Comparison of ENCODE assay signal across 14 mouse cellular contexts in genomic region chr3:153864636-153865429, GRCm38 (mm10). TPM values are rescaled to one million over a fixed set of nuclear protein-coding genes. Genes with fewer than 3 reads are reported as not detected.
A peak's percentile ranks its signal among the peaks of the same experiment; 100 is the strongest.
DNase-seq lines count a peak whose midpoint lies in the region; ATAC-seq and TF ChIP-seq lines count a peak whose summit lies in the region.
"Had no signal": no experiment of that assay in that cellular context is flagged by ENCODE, and none has a peak within 500 bp of the region (broad histone marks: within the 10 kb centered on the region; RNA-seq: fewer than 3 reads in every experiment).

No protein-coding gene starts in this region.

- H3K36me3 ChIP-seq in kidney, embryonic 14.5 days (ENCODE audit: control insufficient read depth, insufficient read depth, low read length) = no peaks in the 10 kb centered on the region
- H3K36me3 ChIP-seq in liver, embryonic 13.5 days = no peaks in the 10 kb centered on the region
- no peaks in the 10 kb centered on the region for H3K36me3 ChIP-seq in stomach, postnatal 0 days (ENCODE audit: control insufficient read depth, insufficient read depth, low read length)
- H3K36me3 ChIP-seq: heart, embryonic 10.5 days; hindbrain, embryonic 13.5 days; limb, embryonic 13.5 days had no signal

- no peaks in the 10 kb centered on the region for H3K9me3 ChIP-seq in kidney, embryonic 14.5 days (ENCODE audit: control insufficient read depth, low read length)
- H3K9me3 ChIP-seq in liver, embryonic 13.5 days (replicated peaks) = no peaks in the 10 kb centered on the region
- no peaks in the 10 kb centered on the region for H3K9me3 ChIP-seq in stomach, postnatal 0 days (ENCODE audit: control insufficient read depth, low read length)
- H3K9me3 ChIP-seq: heart, embryonic 10.5 days; hindbrain, embryonic 13.5 days; limb, embryonic 13.5 days had no signal

- no peaks in the 10 kb centered on the region for H3K4me1 ChIP-seq in kidney, embryonic 14.5 days (ENCODE audit: control insufficient read depth, insufficient read depth, low read length)
- peaks cover 22% of the 10 kb centered on the region for H3K4me1 ChIP-seq in liver, embryonic 13.5 days (replicated peaks)
- no peaks in the 10 kb centered on the region for H3K4me1 ChIP-seq in stomach, postnatal 0 days (replicated peaks; ENCODE audit: control insufficient read depth, insufficient read depth)
- H3K4me1 ChIP-seq: heart, embryonic 10.5 days; limb, embryonic 13.5 days had no signal

- ATAC-seq in kidney, embryonic 14.5 days (ENCODE audit: low FRiP score, low TSS enrichment) = 0 out of 2 replicates have a peak, but pooled peaks have one; percentile 49
- ATAC-seq in liver, embryonic 13.5 days (ENCODE audit: low read depth) = 0 out of 2 replicates have a peak, but pooled peaks have one; percentile 37
- ATAC-seq in stomach, postnatal 0 days (ENCODE audit: low FRiP score, low TSS enrichment) = no peak
- ATAC-seq in activated CD4-positive, CD25-positive, alpha-beta regulatory T cell, adult 4 months = no peak
- ATAC-seq: CD4-positive, CD25-positive, alpha-beta regulatory T cell, adult 4 months had no signal

- no peak for DNase-seq in kidney, postnatal 25 days
- DNase-seq in thymus, postnatal 25 days = peak; percentile 6
- DNase-seq in thymus, postnatal 10 days (ENCODE audit: low spot score in 2 of 2) = no peak
- DNase-seq in liver, embryonic 13.5 days = no peak
- DNase-seq in stomach, postnatal 0 days (ENCODE audit: low spot score) = no peak
- no peak for DNase-seq in embryo, embryonic 10.5 days (ENCODE audit: low spot score)
- DNase-seq: adrenal gland, adult 8-10 months had no signal

- no peaks in the 10 kb centered on the region for H3K27me3 ChIP-seq in kidney, embryonic 14.5 days (ENCODE audit: control insufficient read depth, insufficient read depth, low read length)
- H3K27me3 ChIP-seq in liver, embryonic 13.5 days = no peaks in the 10 kb centered on the region
- H3K27me3 ChIP-seq in stomach, postnatal 0 days (ENCODE audit: control insufficient read depth, insufficient read depth, low read length) = no peaks in the 10 kb centered on the region
- H3K27me3 ChIP-seq: hindbrain, embryonic 13.5 days; limb, embryonic 13.5 days had no signal

- TF ChIP-seq CTCF in stomach, postnatal 0 days (IDR thresholded peaks at IDR 0.05; ENCODE audit: low read depth) = peak; percentile 25; the same call in 1 of the 2 replicates

- no peak overlapping the region for H3K4me2 ChIP-seq in kidney, embryonic 14.5 days (replicated peaks; ENCODE audit: low read depth, low read length)
- no peak overlapping the region for H3K4me2 ChIP-seq in liver, embryonic 13.5 days
- H3K4me2 ChIP-seq in stomach, postnatal 0 days (replicated peaks; ENCODE audit: low read depth) = no peak overlapping the region
- H3K4me2 ChIP-seq: hindbrain, embryonic 13.5 days; limb, embryonic 13.5 days had no signal

- no peak overlapping the region for H3K9ac ChIP-seq in kidney, embryonic 14.5 days (ENCODE audit: low read depth, low read length)
- H3K9ac ChIP-seq in liver, embryonic 13.5 days = no peak overlapping the region
- no peak overlapping the region for H3K9ac ChIP-seq in stomach, postnatal 0 days (ENCODE audit: low read length)
- H3K9ac ChIP-seq: hindbrain, embryonic 13.5 days; limb, embryonic 13.5 days had no signal

- TF ChIP-seq EP300 in stomach, postnatal 0 days (optimal IDR thresholded peaks at IDR 0.05) = no peak

- no peak overlapping the region for H3K4me3 ChIP-seq in kidney, embryonic 14.5 days (ENCODE audit: low read length)
- no peak overlapping the region for H3K4me3 ChIP-seq in liver, embryonic 13.5 days (replicated peaks)
- no peak overlapping the region for H3K4me3 ChIP-seq in stomach, postnatal 0 days (ENCODE audit: low read depth, low read length)
- H3K4me3 ChIP-seq: heart, embryonic 10.5 days; hindbrain, embryonic 13.5 days; limb, embryonic 13.5 days; myocyte had no signal

- H3K27ac ChIP-seq in kidney, embryonic 14.5 days (ENCODE audit: low read depth, low read length) = no peak overlapping the region
- H3K27ac ChIP-seq in liver, embryonic 13.5 days = no peak overlapping the region
- H3K27ac ChIP-seq in stomach, postnatal 0 days (replicated peaks) = no peak overlapping the region
- H3K27ac ChIP-seq: heart, embryonic 10.5 days; hindbrain, embryonic 13.5 days; limb, embryonic 13.5 days had no signal

- WGBS in kidney, embryonic 14.5 days = 84% methylated on average over 4 of the region's 4 CpGs
- WGBS in liver, embryonic 13.5 days (ENCODE audit: insufficient replicate concordance) = 57% methylated on average over 4 of the region's 4 CpGs
- WGBS in stomach, postnatal 0 days = 86% methylated on average over 4 of the region's 4 CpGs

RNA-seq across cellular contexts. Expression of gene Asb17, which starts 20.8 kb away (rescaled TPM):
- not detected in 2 replicates for polyA plus RNA-seq in kidney, embryonic 14.5 days (2014; fragmentation: Nextera tagmentation; extraction: Ambion mirVana)
- polyA plus RNA-seq in liver, embryonic 13.5 days (2015; fragmentation: Nextera tagmentation; extraction: Ambion mirVana) = 6.4 TPM in 2 replicates
- polyA plus RNA-seq in stomach, postnatal 0 days (2015; fragmentation: Nextera tagmentation; extraction: Ambion mirVana) = 0.08 and 0.12 TPM in 2 replicates
- polyA plus RNA-seq in activated CD4-positive, CD25-positive, alpha-beta regulatory T cell, adult 4 months (2017; shearing (Covaris generic)) = under 1 TPM in 1 of 2 experiments, not detected in 1; 0.24 TPM
- polyA plus RNA-seq: CD4-positive, CD25-positive, alpha-beta regulatory T cell, adult 4 months; myocyte had no signal

RNA-seq across cellular contexts. Expression of gene Msh4, which starts 41.1 kb away (rescaled TPM):
- polyA plus RNA-seq in kidney, embryonic 14.5 days (2014; fragmentation: Nextera tagmentation; extraction: Ambion mirVana) = 0.17 and 0.35 TPM in 2 replicates
- polyA plus RNA-seq in liver, embryonic 13.5 days (2015; fragmentation: Nextera tagmentation; extraction: Ambion mirVana) = 0.06 and 0.10 TPM in 2 replicates
- polyA plus RNA-seq in stomach, postnatal 0 days (2015; fragmentation: Nextera tagmentation; extraction: Ambion mirVana) = 0.04 and 0.10 TPM in 2 replicates
- polyA plus RNA-seq in activated CD4-positive, CD25-positive, alpha-beta regulatory T cell, adult 4 months (2017; shearing (Covaris generic)) = under 1 TPM in 1 of 2 experiments, not detected in 1; 0.16 TPM
- polyA plus RNA-seq: CD4-positive, CD25-positive, alpha-beta regulatory T cell, adult 4 months had no signal

RNA-seq across cellular contexts. Expression of gene Rabggtb, which starts 48.0 kb away (rescaled TPM):
- 62.5 and 68.2 TPM in 2 replicates for polyA plus RNA-seq in kidney, embryonic 14.5 days (2014; fragmentation: Nextera tagmentation; extraction: Ambion mirVana)
- 56.3 and 59.4 TPM in 2 replicates for polyA plus RNA-seq in liver, embryonic 13.5 days (2015; fragmentation: Nextera tagmentation; extraction: Ambion mirVana)
- polyA plus RNA-seq in stomach, postnatal 0 days (2015; fragmentation: Nextera tagmentation; extraction: Ambion mirVana) = 27.5 and 29.8 TPM in 2 replicates
- polyA plus RNA-seq in activated CD4-positive, CD25-positive, alpha-beta regulatory T cell, adult 4 months (2017; shearing (Covaris generic)) = 10 to 100 TPM; 37.5 to 45.8 TPM

Comparison
In these comparisons a context has a peak if more than half of its experiments do, and no peak if none do; other contexts are left out.
1. ATAC-seq: peak in kidney, embryonic 14.5 days (single experiment) and liver, embryonic 13.5 days (single experiment); none in stomach, postnatal 0 days (single experiment) and activated CD4-positive, CD25-positive, alpha-beta regulatory T cell, adult 4 months (single experiment).